In genomic region chr5:120717136-120717535, GRCm38 (mm10) we compare ENCODE assay signal across 25 mouse cellular contexts. TPM values are rescaled to one million over a fixed set of nuclear protein-coding genes. Genes with fewer than 3 reads are reported as not detected.
DNase-seq lines count a peak whose midpoint lies in the region; ATAC-seq lines count a peak whose summit lies in the region.
"Had no signal": no experiment of that assay in that cellular context is flagged by ENCODE, and none has a peak within 500 bp of the region (broad histone marks: within the 10 kb centered on the region; RNA-seq: fewer than 3 reads in every experiment).

No protein-coding gene starts in this region.

- H3K9ac ChIP-seq in heart, embryonic 15.5 days: no peak overlapping the region
- no peak overlapping the region for H3K9ac ChIP-seq in limb, embryonic 13.5 days
- H3K9ac ChIP-seq: embryonic facial prominence, embryonic 13.5 days; forebrain, embryonic 12.5 days; forebrain, embryonic 15.5 days; heart, embryonic 13.5 days; hindbrain, embryonic 12.5 days; hindbrain, embryonic 15.5 days had no signal

- H3K4me1 ChIP-seq in heart, embryonic 15.5 days (replicated peaks): peaks cover 5% of the 10 kb centered on the region
- no peaks in the 10 kb centered on the region for H3K4me1 ChIP-seq in limb, embryonic 13.5 days
- peaks cover 5% of the 10 kb centered on the region; the same call in 1 of the 2 replicates for H3K4me1 ChIP-seq in limb, embryonic 10.5 days
- H3K4me1 ChIP-seq: embryonic facial prominence, embryonic 13.5 days had no signal

- H3K4me2 ChIP-seq in heart, embryonic 15.5 days: no peak overlapping the region
- no peak overlapping the region for H3K4me2 ChIP-seq in limb, embryonic 13.5 days (replicated peaks)
- H3K4me2 ChIP-seq: embryonic facial prominence, embryonic 13.5 days; forebrain, embryonic 12.5 days; forebrain, embryonic 15.5 days; heart, embryonic 13.5 days; hindbrain, embryonic 12.5 days; hindbrain, embryonic 15.5 days had no signal

- H3K27me3 ChIP-seq in heart, embryonic 15.5 days: peaks cover 34% of the 10 kb centered on the region
- H3K27me3 ChIP-seq in limb, embryonic 13.5 days: peaks cover 43% of the 10 kb centered on the region
- peaks cover 51% of the 10 kb centered on the region for H3K27me3 ChIP-seq in limb, embryonic 10.5 days (ENCODE audit: low read depth, poor library complexity, severe bottlenecking)

- WGBS in heart, embryonic 15.5 days: 66% methylated on average over 10 of the region's 10 CpGs
- WGBS in limb, embryonic 13.5 days: 69% methylated on average over 10 of the region's 10 CpGs
- 76% methylated on average over 10 of the region's 10 CpGs for WGBS in limb, embryonic 10.5 days

- ATAC-seq in heart, embryonic 15.5 days (replicated peaks; ENCODE audit: insufficient number of reproducible peaks, insufficient read depth, low FRiP score, low read depth): 0 out of 2 replicates have a peak, but pooled peaks have one; percentile 20
- ATAC-seq in limb, embryonic 13.5 days (ENCODE audit: low FRiP score, low read depth): peak; percentile 32; the same call in 1 of the 2 replicates
- ATAC-seq: activated CD4-positive, CD25-positive, alpha-beta regulatory T cell, adult 4 months; forebrain, embryonic 15.5 days had no signal

- no peak overlapping the region for H3K27ac ChIP-seq in heart, embryonic 15.5 days
- no peak overlapping the region for H3K27ac ChIP-seq in limb, embryonic 13.5 days
- no peak overlapping the region for H3K27ac ChIP-seq in limb, embryonic 10.5 days
- H3K27ac ChIP-seq: embryonic facial prominence, embryonic 10.5 days; embryonic facial prominence, embryonic 13.5 days; forebrain, embryonic 12.5 days; forebrain, embryonic 15.5 days; heart, embryonic 10.5 days; heart, embryonic 13.5 days; hindbrain, embryonic 12.5 days; hindbrain, embryonic 15.5 days had no signal

- H3K9me3 ChIP-seq in heart, embryonic 15.5 days (replicated peaks): no peaks in the 10 kb centered on the region
- no peaks in the 10 kb centered on the region for H3K9me3 ChIP-seq in limb, embryonic 13.5 days
- H3K9me3 ChIP-seq in limb, embryonic 10.5 days (replicated peaks): no peaks in the 10 kb centered on the region
- H3K9me3 ChIP-seq: embryonic facial prominence, embryonic 13.5 days; forebrain, embryonic 12.5 days; forebrain, embryonic 15.5 days; heart, embryonic 10.5 days; hindbrain, embryonic 15.5 days had no signal

- H3K36me3 ChIP-seq in heart, embryonic 15.5 days: no peaks in the 10 kb centered on the region
- H3K36me3 ChIP-seq in limb, embryonic 13.5 days: no peaks in the 10 kb centered on the region
- H3K36me3 ChIP-seq in limb, embryonic 10.5 days: no peaks in the 10 kb centered on the region
- H3K36me3 ChIP-seq: embryonic facial prominence, embryonic 10.5 days; embryonic facial prominence, embryonic 13.5 days; forebrain, embryonic 12.5 days; forebrain, embryonic 15.5 days; heart, embryonic 10.5 days; heart, embryonic 13.5 days; hindbrain, embryonic 12.5 days; hindbrain, embryonic 15.5 days had no signal

- H3K4me3 ChIP-seq in heart, embryonic 15.5 days: no peak overlapping the region
- no peak overlapping the region for H3K4me3 ChIP-seq in limb, embryonic 13.5 days
- H3K4me3 ChIP-seq in limb, embryonic 10.5 days: no peak overlapping the region
- H3K4me3 ChIP-seq: embryonic facial prominence, embryonic 10.5 days; embryonic facial prominence, embryonic 13.5 days; erythroblast, embryonic 14.5 days; forebrain, embryonic 12.5 days; forebrain, embryonic 15.5 days; heart, embryonic 10.5 days; heart, embryonic 13.5 days; hindbrain, embryonic 12.5 days; hindbrain, embryonic 15.5 days had no signal

- peak; percentile 11 for DNase-seq in cerebellum, adult 11 months
- DNase-seq in cerebellum, adult 8-10 months: no peak
- no peak for DNase-seq in heart, adult 9 months (ENCODE audit: low spot score in 2 of 2)
- peak; percentile 78 to 80 for DNase-seq in layer of hippocampus, postnatal 10 days (ENCODE audit: low spot score in 2 of 2)
- DNase-seq in layer of hippocampus, adult 8-10 months (ENCODE audit: low spot score in 2 of 2): no peak
- no peak for DNase-seq in limb, embryonic 10.5 days (ENCODE audit: low spot score)
- DNase-seq: adrenal gland, adult 8-10 months; adrenal gland, postnatal 25 days; cerebellum, adult 9-11 months; embryo, embryonic 11 days; gastrocnemius, postnatal 25 days; heart, adult 18-20 months had no signal

RNA-seq across cellular contexts. Expression of gene Dtx1, which starts 5.4 kb away (rescaled TPM):
- polyA plus RNA-seq in heart, embryonic 15.5 days (2015; fragmentation: Nextera tagmentation; extraction: Ambion mirVana): 1.9 and 12.3 TPM in 2 replicates
- 10 to 100 TPM; 87.6 to 93.3 TPM for total RNA-seq in layer of hippocampus, postnatal 10 days (2021)
- total RNA-seq in layer of hippocampus, adult 8-10 months (2022): 10 to 100 TPM; 62.9 to 71.1 (median 66.9) TPM
- 5.1 and 5.6 TPM in 2 replicates for polyA plus RNA-seq in limb, embryonic 13.5 days (2015; fragmentation: Nextera tagmentation; extraction: Ambion mirVana)
- 0.84 and 1.7 TPM in 2 replicates for polyA plus RNA-seq in limb, embryonic 10.5 days (2016; fragmentation: Nextera tagmentation; extraction: Ambion mirVana)
- total RNA-seq: hematopoietic stem cell, adult 5-6 weeks had no signal
- polyA plus RNA-seq: erythroblast, embryonic 14.5 days had no signal

RNA-seq across cellular contexts. Expression of gene Oas2, which starts 32.5 kb away (rescaled TPM):
- 0.30 and 0.68 TPM in 2 replicates for polyA plus RNA-seq in heart, embryonic 15.5 days (2015; fragmentation: Nextera tagmentation; extraction: Ambion mirVana)
- under 1 TPM in 1 of 2 experiments, not detected in 1; 0.18 TPM for total RNA-seq in layer of hippocampus, postnatal 10 days (2021)
- total RNA-seq in layer of hippocampus, adult 8-10 months (2022): under 1 TPM; 0.12 to 0.65 (median 0.40) TPM
- polyA plus RNA-seq in limb, embryonic 13.5 days (2015; fragmentation: Nextera tagmentation; extraction: Ambion mirVana): 0.22 TPM in 2 replicates
- polyA plus RNA-seq in limb, embryonic 10.5 days (2016; fragmentation: Nextera tagmentation; extraction: Ambion mirVana): not detected in 2 replicates
- polyA plus RNA-seq: erythroblast, embryonic 14.5 days; heart, embryonic 10.5 days had no signal

Comparison
In these comparisons a context has a peak if more than half of its experiments do, and no peak if none do; other contexts are left out.
1. DNase-seq: peak in cerebellum, adult 11 months (single experiment) and layer of hippocampus, postnatal 10 days (2 of 2); none in cerebellum, adult 8-10 months (single experiment), heart, adult 9 months (0 of 2), layer of hippocampus, adult 8-10 months (0 of 2) and limb, embryonic 10.5 days (single experiment).